Mouse (Mus musculus) megakaryocyte, embryonic 14.5 days (primary cell): ENCODE measurements around the gene H1foo.

Experiments
- FLI1 ChIP-seq: IDR thresholded peaks from 2 replicates; pipeline ENCODE4 v1.6.1; 2012; ENCODE audit warnings: low read length, inconsistent platforms, mixed read lengths
- GATA1 ChIP-seq: IDR thresholded peaks from 3 replicates; pipeline ENCODE4 v1.6.1; 2012; ENCODE audit warnings: mixed read lengths, low read length, inconsistent platforms, borderline replicate concordance

- TF ChIP-seq GATA1 (no peak), FLI1 (no peak)
Measured at GRCm38 (mm10) chr6:115977810-115978209, 33.1 kb downstream of the H1foo start.
